Mouse (Mus musculus) CH12.LX (cell line): ENCODE results near the gene Ehd2. TPM values are rescaled to one million over a fixed set of nuclear protein-coding genes. Genes with fewer than 3 reads are reported as not detected.
A peak's percentile ranks its signal among the peaks of the same experiment; 100 is the strongest.

Experiments
- DNase-seq: peaks from one replicate; pipeline ENCODE4 v3.0.0-alpha.2; 2013; ENCODE audit errors: extremely low read depth
- H3K27ac ChIP-seq: 2 replicates; pipeline ENCODE4 v1.5.1; 2012; ENCODE audit warnings: low read depth, mild to moderate bottlenecking, control low read depth, moderate library complexity; ENCODE audit not compliant: insufficient read depth
- H3K27me3 ChIP-seq: replicated peaks from 2 replicates; pipeline ENCODE3; 2012; ENCODE audit warnings: inconsistent platforms
- H3K36me3 ChIP-seq, 2 experiments: replicated peaks in 1 of 2; 2 replicates each; pipeline versions ENCODE3 to v1.6.1; 2012; ENCODE audit warnings: inconsistent platforms in 1 of 2, low read length in 1 of 2, mild to moderate bottlenecking in 1 of 2, mixed read lengths in 1 of 2, moderate library complexity in 1 of 2; ENCODE audit not compliant: control insufficient read depth in 1 of 2, insufficient read depth in 1 of 2
- H3K4me1 ChIP-seq, 2 experiments: 2 replicates each; pipeline ENCODE4 v1.6.1; 2012; ENCODE audit warnings: inconsistent platforms in 1 of 2, moderate library complexity in 1 of 2; ENCODE audit not compliant: insufficient read depth in 2 of 2, control insufficient read depth in 1 of 2
- H3K4me2 ChIP-seq: 2 replicates; pipeline ENCODE4 v1.6.1; 2012; ENCODE audit warnings: low read depth, mild to moderate bottlenecking, control low read depth; ENCODE audit not compliant: poor library complexity, insufficient read depth, severe bottlenecking
- H3K4me3 ChIP-seq, 3 experiments: fragments of 150-350 bp in 1 of 3; sonication (generic) in 1 of 3; replicated peaks in 1 of 3; 2 replicates each; pipeline versions ENCODE3 to v1.5.1; 2011 to 2012; ENCODE audit warnings: low read depth in 2 of 3, low read length in 2 of 3, mild to moderate bottlenecking in 2 of 3, moderate library complexity in 2 of 3, control low read depth in 1 of 3, improper control_type of control experiment in 1 of 3, inconsistent platforms in 1 of 3, mixed read lengths in 1 of 3; ENCODE audit not compliant: poor library complexity in 1 of 3
- H3K79me2 ChIP-seq: replicated peaks from 2 replicates; pipeline ENCODE4 v1.6.1; 2012; ENCODE audit warnings: mild to moderate bottlenecking, moderate library complexity; ENCODE audit not compliant: control insufficient read depth, poor library complexity, insufficient read depth, severe bottlenecking; ENCODE audit errors: extremely low read depth
- H3K9ac ChIP-seq: 2 replicates; pipeline ENCODE4 v1.6.1; 2012; ENCODE audit warnings: low read depth, mild to moderate bottlenecking, control low read depth, moderate library complexity; ENCODE audit not compliant: insufficient read depth
- H3K9me3 ChIP-seq: replicated peaks from 2 replicates; pipeline ENCODE3; 2012; ENCODE audit warnings: low read length, inconsistent platforms, mixed read lengths
- CHD2 ChIP-seq: IDR thresholded peaks from 2 replicates; pipeline ENCODE4 v1.6.1; 2011; ENCODE audit warnings: low read length, improper control_type of control experiment
- CTCF ChIP-seq, 2 experiments: IDR thresholded peaks in 1 of 2; conservative IDR thresholded peaks in 1 of 2; 2 replicates each; pipeline ENCODE4 v1.5.1; 2011 to 2012; ENCODE audit warnings: low read depth in 2 of 2, low read length in 2 of 2, improper control_type of control experiment in 1 of 2, inconsistent platforms in 1 of 2, mild to moderate bottlenecking in 1 of 2, moderate library complexity in 1 of 2
- E2F4 ChIP-seq: IDR thresholded peaks from 2 replicates; pipeline ENCODE4 v1.6.1; 2011; ENCODE audit warnings: low read depth, low read length, improper control_type of control experiment; ENCODE audit not compliant: insufficient replicate concordance
- GABPA ChIP-seq: IDR thresholded peaks from 2 replicates; pipeline ENCODE4 v1.6.1; 2012; ENCODE audit warnings: low read depth, low read length, improper control_type of control experiment, inconsistent platforms; ENCODE audit not compliant: insufficient replicate concordance
- HCFC1 ChIP-seq: IDR thresholded peaks from 2 replicates; pipeline ENCODE4 v1.6.1; 2012; ENCODE audit warnings: low read depth, mild to moderate bottlenecking, inconsistent platforms, low read length, improper control_type of control experiment
- IRF4 ChIP-seq: IDR thresholded peaks from 2 replicates; pipeline ENCODE4 v1.6.1; 2014; ENCODE audit warnings: low read depth, mild to moderate bottlenecking, inconsistent platforms, low read length, improper control_type of control experiment
- KAT2A ChIP-seq: IDR thresholded peaks from 2 replicates; pipeline ENCODE4 v1.6.1; 2012; ENCODE audit warnings: low read length, improper control_type of control experiment, inconsistent platforms; ENCODE audit not compliant: insufficient replicate concordance
- MAX ChIP-seq: IDR thresholded peaks from 2 replicates; pipeline ENCODE4 v1.6.1; 2011; ENCODE audit warnings: low read length, improper control_type of control experiment
- PAX5 ChIP-seq: IDR thresholded peaks from 2 replicates; pipeline ENCODE4 v1.6.1; 2012; ENCODE audit warnings: low read length, inconsistent platforms, mixed read lengths
- POLR2A ChIP-seq: IDR thresholded peaks from 2 replicates; pipeline ENCODE4 v1.6.1; 2011; ENCODE audit warnings: low read depth, mild to moderate bottlenecking, improper control_type of control experiment, low read length
- RAD21 ChIP-seq: IDR thresholded peaks from 2 replicates; pipeline ENCODE4 v1.6.1; 2011; ENCODE audit warnings: low read depth, mild to moderate bottlenecking, low read length, improper control_type of control experiment, moderate library complexity
- RCOR1 ChIP-seq: conservative IDR thresholded peaks from 2 replicates; pipeline ENCODE4 v1.6.1; 2012; ENCODE audit warnings: low read depth, mild to moderate bottlenecking, inconsistent platforms, low read length, improper control_type of control experiment
- SMC3 ChIP-seq: IDR thresholded peaks from 2 replicates; pipeline ENCODE4 v1.6.1; 2011; ENCODE audit warnings: low read depth, low read length, improper control_type of control experiment
- UBTF ChIP-seq: IDR thresholded peaks from 2 replicates; pipeline ENCODE4 v1.6.1; 2012; ENCODE audit warnings: low read depth, mild to moderate bottlenecking, inconsistent platforms, low read length, improper control_type of control experiment, moderate library complexity
- USF2 ChIP-seq: conservative IDR thresholded peaks from 2 replicates; pipeline ENCODE4 v1.6.1; 2011; ENCODE audit warnings: low read depth, low read length, improper control_type of control experiment
- ZNF384 ChIP-seq: IDR thresholded peaks from 2 replicates; pipeline ENCODE4 v1.6.1; 2012; ENCODE audit warnings: low read depth, low read length, improper control_type of control experiment, inconsistent platforms
- dilution Hi-C: fragments of 300-500 bp; cut with MboI; formaldehyde crosslinking; loops from 2 replicates; pipeline ENCODE4 v1.14.3; 2020; ENCODE audit warnings: low sequenced_read_pairs; ENCODE audit not compliant: extremely low pct_unique_long_range_greater_than_20kb, extremely low pct_ligation_motif_present
- in situ Hi-C: fragments of 300-500 bp; cut with MboI; formaldehyde crosslinking; loops from 3 replicates; pipeline ENCODE4 v1.14.3; 2019; ENCODE audit warnings: low sequenced_read_pairs, low pct_ligation_motif_present, low pct_unique_long_range_greater_than_20kb, mixed read lengths
- polyA plus RNA-seq: library from polyadenylated mRNA; unstranded; fragments of >175 nt; gene quantifications from 2 replicates; pipeline ENCODE4 v1.2.1, GENCODE M21; 2012; ENCODE audit warnings: low read depth; ENCODE audit not compliant: insufficient read length
- total RNA-seq, 2 experiments: library from RNA; depleted of rRNA; stranded (reverse); fragments of 300-350 nt in 1 of 2; fragments of >200 nt in 1 of 2; gene quantifications; 2 replicates each; pipeline ENCODE4 v1.2.3; 2012 to 2014

Ehd2 gene
- total and polyA plus RNA-seq, 3 experiments = 1.2 to 7.0 (median 5.2) TPM

- Histone ChIP-seq H3K9me3 (no peaks in the 10 kb centered on the region), H3K4me2 (no peak overlapping the region), H3K4me1 (peaks cover 0 to 7% of the 10 kb centered on the region in 2 experiments; a peak in 1 of 4 replicates), H3K36me3 (peaks cover 48 to 90% of the 10 kb centered on the region in 2 experiments), H3K79me2 (no peaks in the 10 kb centered on the region), H3K27me3 (no peaks in the 10 kb centered on the region), H3K9ac (no peak overlapping the region), H3K27ac (no peak overlapping the region), H3K4me3 (no peak overlapping the region)
- in situ Hi-C loops (loop anchor here (5.0 to 10.0 kb wide), 2 partner anchors 67 to 155 kb away; partner anchors contain the start of gene Bicra), dilution Hi-C loops (no loop called here)
- no peak for DNase-seq
- TF ChIP-seq RCOR1 (no peak), MAX (no peak), IRF4 (no peak), ZNF384 (no peak), E2F4 (no peak), CHD2 (no peak), POLR2A (no peak)
These were observed 12.9 kb upstream of the Ehd2 start for GRCm38 (mm10) chr7:15980246-15980645.

GRCm38 (mm10) chr7:15975904-15976303, 8.5 kb upstream of the Ehd2 start:
- H3K9me3 ChIP-seq = no peaks in the 10 kb centered on the region
- H3K4me3 ChIP-seq = no peak overlapping the region
- H3K4me2 ChIP-seq = no peak overlapping the region
- no peak for TF ChIP-seq UBTF
- TF ChIP-seq RAD21 = peak; percentile 59
- TF ChIP-seq SMC3 = peak; percentile 58
- TF ChIP-seq CTCF (conservative IDR thresholded peaks at IDR 0.05 in 1 of 2, IDR thresholded peaks at IDR 0.05 in 1 of 2; ENCODE audit: low read depth in 2 of 2, low read length in 2 of 2) = peak; percentile 78 to 87
- TF ChIP-seq USF2 = no peak
- no peak for TF ChIP-seq KAT2A
- TF ChIP-seq GABPA = no peak
- no peak for TF ChIP-seq PAX5
- no peak for TF ChIP-seq HCFC1
- no peaks in the 10 kb centered on the region for H3K27me3 ChIP-seq
- H3K79me2 ChIP-seq = no peaks in the 10 kb centered on the region
- H3K36me3 ChIP-seq = peaks cover 71 to 93% of the 10 kb centered on the region in 2 experiments
- dilution Hi-C loops = no loop called here
- no peak overlapping the region for H3K27ac ChIP-seq
- DNase-seq = peak; percentile 35
- H3K4me1 ChIP-seq = peaks cover 0 to 5% of the 10 kb centered on the region in 2 experiments; a peak in 1 of 4 replicates
- H3K9ac ChIP-seq = no peak overlapping the region
- in situ Hi-C loops = no loop called here
